Mouse (Mus musculus): ENCODE data around the gene Dido1. TPM values are rescaled to one million over a fixed set of nuclear protein-coding genes. Genes with fewer than 3 reads are reported as not detected.

Gene Dido1
- polyA plus RNA-seq (2015; fragmentation: Nextera tagmentation; extraction: Ambion mirVana): 29.0 and 30.1 TPM in 2 replicates

DNA sequence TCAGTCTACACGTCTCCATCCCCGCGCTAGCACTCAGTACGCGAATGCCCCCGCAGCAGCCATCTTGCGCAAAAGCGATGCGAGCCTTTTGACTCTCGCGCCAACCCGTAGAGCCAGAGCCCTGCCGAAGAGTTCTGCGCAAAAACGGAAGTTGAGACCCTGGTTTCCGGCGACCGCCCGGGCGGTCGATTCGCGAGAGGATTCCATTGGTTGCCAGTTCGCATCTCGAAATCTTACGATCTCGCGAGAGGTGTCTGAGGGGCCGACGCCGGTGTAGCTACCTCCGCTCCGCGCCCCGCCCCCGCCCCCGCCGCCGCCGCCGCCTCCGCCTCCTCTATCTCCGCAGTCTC lies at the start of gene Dido1, which contains the start of gene Gid8:
Gene Dido1, minus strand, starts transcription at position 77 of the 350 bp plus-strand sequence.
Gene Gid8, plus strand, starts transcription at position 195 of the 350 bp plus-strand sequence.
- Histone ChIP-seq H3K9ac (peak within 1 kb of the TSS; percentile 86), H3K4me2 (peak within 1 kb of the TSS; percentile 87), H3K27me3 (replicated peaks) (no peaks in the 10 kb centered on the region), H3K9me3 (no peaks in the 10 kb centered on the region), H3K4me1 (peaks cover 31% of the 10 kb centered on the region), H3K36me3 (replicated peaks) (peaks cover 12% of the 10 kb centered on the region; the same call in 1 of the 2 replicates), H3K27ac (peak within 1 kb of the TSS; percentile 83), H3K4me3 (peak within 1 kb of the TSS; percentile 74)
- peak; percentile 95 for ATAC-seq (replicated peaks)
- WGBS: under 1% methylated on average over 42 of the region's 43 CpGs

DNA sequence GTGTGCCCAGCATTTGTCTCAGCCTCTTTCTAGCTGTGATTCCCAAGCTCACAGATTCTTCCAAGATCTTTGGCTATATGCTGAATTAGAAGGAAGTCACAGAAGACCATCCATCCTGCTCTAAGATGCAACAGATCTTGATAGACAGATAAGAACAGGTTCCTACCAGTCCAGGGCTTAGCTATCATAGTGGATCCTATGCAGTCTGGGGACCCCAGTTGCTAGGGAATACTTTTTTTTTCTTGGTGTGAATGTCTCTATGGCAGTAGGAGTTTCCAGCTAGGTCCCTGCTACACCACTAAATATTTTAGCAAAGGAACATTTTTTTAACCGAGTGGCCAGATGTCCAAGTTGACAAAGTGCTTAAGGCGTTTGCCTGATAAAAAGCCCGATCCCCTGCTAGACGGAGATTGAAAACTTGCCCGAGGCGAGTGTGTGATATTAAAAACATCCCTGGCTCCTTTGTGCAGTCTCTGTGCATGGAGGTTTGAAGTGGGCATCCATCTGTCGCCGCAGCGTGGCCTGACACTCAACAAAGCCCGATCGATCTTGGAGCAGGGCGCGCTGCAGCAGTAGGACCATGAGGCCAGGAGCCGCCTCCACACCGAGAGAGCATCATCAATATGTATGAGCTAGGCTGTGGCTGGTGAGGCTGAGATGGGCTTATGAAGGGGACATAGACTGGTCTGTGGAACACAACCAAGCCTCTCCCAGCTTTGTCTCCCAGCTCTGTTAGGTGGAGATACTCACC lies 48.9 kb upstream of the Dido1 start:
- H3K4me3 ChIP-seq: no peak overlapping the region
- H3K36me3 ChIP-seq (replicated peaks): no peaks in the 10 kb centered on the region
- H3K9me3 ChIP-seq: no peaks in the 10 kb centered on the region
- H3K4me1 ChIP-seq: peaks cover 23% of the 10 kb centered on the region
- WGBS: 13% methylated on average over 15 of the region's 15 CpGs
- peak; percentile 65; the same call in 1 of the 2 replicates for ATAC-seq (replicated peaks)
- peak overlapping the region; percentile 14; the same call in 1 of the 2 replicates for H3K4me2 ChIP-seq
- H3K27me3 ChIP-seq (replicated peaks): no peaks in the 10 kb centered on the region
- H3K9ac ChIP-seq: no peak overlapping the region
- H3K27ac ChIP-seq: peak overlapping the region; percentile 14; the same call in 1 of the 2 replicates

- H3K27ac ChIP-seq: no peak overlapping the region
- H3K9me3 ChIP-seq: no peaks in the 10 kb centered on the region
- H3K4me2 ChIP-seq: no peak overlapping the region
- no peak for ATAC-seq (replicated peaks)
- H3K27me3 ChIP-seq (replicated peaks): no peaks in the 10 kb centered on the region
- H3K4me3 ChIP-seq: no peak overlapping the region
- WGBS: 11% methylated on average over 2 of the region's 2 CpGs
- H3K4me1 ChIP-seq: peaks cover 23% of the 10 kb centered on the region
- no peaks in the 10 kb centered on the region for H3K36me3 ChIP-seq (replicated peaks)
- H3K9ac ChIP-seq: no peak overlapping the region
Observed at GRCm38 (mm10) chr2:180756786-180757185, 47.0 kb upstream of the Dido1 start.

DNA sequence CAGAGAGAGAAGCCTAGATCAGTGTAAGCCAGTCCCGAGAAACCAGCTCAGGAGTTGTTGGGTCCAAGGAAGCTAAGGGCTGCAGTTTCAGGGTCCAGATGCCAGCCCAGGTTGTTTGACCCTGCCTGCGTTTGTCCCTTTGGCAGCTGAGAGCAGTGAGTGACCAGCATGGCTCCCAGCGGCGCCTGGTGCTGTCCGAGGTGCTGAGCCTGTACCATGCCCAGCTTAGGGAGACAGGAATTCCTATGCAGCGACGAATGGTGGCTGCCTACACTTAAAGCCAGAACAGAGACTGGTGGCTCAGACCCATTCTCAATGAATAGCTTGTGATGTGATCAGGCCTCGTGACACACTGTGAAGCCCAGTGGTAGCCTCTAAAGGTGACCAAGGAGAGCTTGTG lies 46.1 kb upstream of the Dido1 start:
- no peak overlapping the region for H3K9ac ChIP-seq
- 4% methylated on average over 8 of the region's 8 CpGs for WGBS
- no peak for ATAC-seq (replicated peaks)
- H3K9me3 ChIP-seq: no peaks in the 10 kb centered on the region
- no peak overlapping the region for H3K27ac ChIP-seq
- no peak overlapping the region for H3K4me2 ChIP-seq
- no peaks in the 10 kb centered on the region for H3K36me3 ChIP-seq (replicated peaks)
- H3K27me3 ChIP-seq (replicated peaks): no peaks in the 10 kb centered on the region
- H3K4me1 ChIP-seq: peaks cover 23% of the 10 kb centered on the region
- H3K4me3 ChIP-seq: no peak overlapping the region

DNA sequence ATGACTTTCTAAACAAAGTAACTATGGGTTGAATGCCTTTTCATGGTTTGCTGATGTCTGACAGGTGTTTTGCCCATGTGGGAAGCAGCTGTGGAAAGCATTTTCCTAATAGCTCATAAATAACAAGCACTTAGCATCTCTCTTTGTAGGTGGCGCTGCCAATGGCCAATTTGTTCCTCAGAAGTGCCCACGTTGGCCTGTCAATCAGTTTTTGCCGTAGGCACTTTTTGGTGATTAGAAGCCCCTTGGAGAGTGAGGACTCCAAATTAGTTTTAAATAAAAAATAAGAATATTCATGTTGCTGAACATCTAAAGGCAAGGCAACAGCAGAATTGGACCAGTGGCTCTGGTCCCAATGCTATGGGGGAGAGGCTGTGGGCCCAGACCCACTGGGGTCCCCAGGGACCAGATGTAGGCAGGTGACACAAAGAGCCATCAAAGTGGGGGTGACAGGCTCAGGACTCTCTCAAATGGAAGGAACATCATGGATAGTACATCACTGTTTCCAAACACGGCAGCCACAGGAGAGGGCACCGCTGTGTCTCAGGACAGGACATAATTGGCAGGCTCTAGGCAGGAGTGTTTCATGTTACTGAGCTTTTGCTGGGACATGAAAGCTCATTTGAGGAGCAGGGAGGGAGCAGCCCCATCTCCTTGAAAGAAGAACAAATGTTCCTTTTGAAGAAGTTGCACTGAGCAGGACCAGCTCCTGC lies 45.3 kb upstream of the Dido1 start:
- H3K9me3 ChIP-seq: no peaks in the 10 kb centered on the region
- peak; percentile 66; the same call in 1 of the 2 replicates for ATAC-seq (replicated peaks)

DNA sequence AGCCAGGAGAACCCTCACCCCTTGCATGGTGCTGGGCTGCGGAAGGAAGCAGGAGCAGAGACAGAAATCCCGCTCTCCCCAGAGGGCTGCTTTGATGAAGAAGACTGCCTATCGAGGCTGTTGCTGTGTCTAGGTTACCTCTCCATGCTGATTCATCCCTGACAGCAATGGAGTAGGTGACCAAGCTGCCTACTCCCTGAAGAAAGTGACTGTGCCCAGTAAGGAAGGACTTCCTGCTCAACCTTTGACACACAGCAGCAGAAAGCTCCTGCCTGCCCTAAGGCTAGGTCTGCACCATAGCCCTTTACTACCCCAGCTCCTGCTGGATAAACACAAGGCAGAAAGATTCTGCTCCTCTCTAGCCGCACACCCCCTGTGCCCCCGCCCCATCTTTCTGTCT lies 39.1 kb upstream of the Dido1 start:
- WGBS: 55% methylated on average over 5 of the region's 5 CpGs
- H3K9ac ChIP-seq: no peak overlapping the region
- no peak overlapping the region for H3K4me3 ChIP-seq
- ATAC-seq (replicated peaks): no peak
- H3K4me1 ChIP-seq: peaks cover 11% of the 10 kb centered on the region; the same call in 1 of the 2 replicates
- H3K27ac ChIP-seq: no peak overlapping the region
- H3K27me3 ChIP-seq (replicated peaks): no peaks in the 10 kb centered on the region
- H3K4me2 ChIP-seq: no peak overlapping the region
- no peaks in the 10 kb centered on the region for H3K9me3 ChIP-seq
- no peaks in the 10 kb centered on the region for H3K36me3 ChIP-seq (replicated peaks)

More for the DNA sequence above, 45.3 kb upstream of the Dido1 start:
- Histone ChIP-seq H3K9ac (no peak overlapping the region), H3K4me2 (no peak overlapping the region), H3K4me3 (no peak overlapping the region), H3K4me1 (peaks cover 23% of the 10 kb centered on the region), H3K36me3 (replicated peaks) (no peaks in the 10 kb centered on the region), H3K27me3 (replicated peaks) (no peaks in the 10 kb centered on the region), H3K27ac (no peak overlapping the region)
- WGBS: 50% methylated on average over 5 of the region's 5 CpGs

- ATAC-seq (replicated peaks): no peak
- WGBS: 25% methylated on average over 5 of the region's 5 CpGs
Observed at GRCm38 (mm10) chr2:180746569-180747192, 36.9 kb upstream of the Dido1 start.

DNA sequence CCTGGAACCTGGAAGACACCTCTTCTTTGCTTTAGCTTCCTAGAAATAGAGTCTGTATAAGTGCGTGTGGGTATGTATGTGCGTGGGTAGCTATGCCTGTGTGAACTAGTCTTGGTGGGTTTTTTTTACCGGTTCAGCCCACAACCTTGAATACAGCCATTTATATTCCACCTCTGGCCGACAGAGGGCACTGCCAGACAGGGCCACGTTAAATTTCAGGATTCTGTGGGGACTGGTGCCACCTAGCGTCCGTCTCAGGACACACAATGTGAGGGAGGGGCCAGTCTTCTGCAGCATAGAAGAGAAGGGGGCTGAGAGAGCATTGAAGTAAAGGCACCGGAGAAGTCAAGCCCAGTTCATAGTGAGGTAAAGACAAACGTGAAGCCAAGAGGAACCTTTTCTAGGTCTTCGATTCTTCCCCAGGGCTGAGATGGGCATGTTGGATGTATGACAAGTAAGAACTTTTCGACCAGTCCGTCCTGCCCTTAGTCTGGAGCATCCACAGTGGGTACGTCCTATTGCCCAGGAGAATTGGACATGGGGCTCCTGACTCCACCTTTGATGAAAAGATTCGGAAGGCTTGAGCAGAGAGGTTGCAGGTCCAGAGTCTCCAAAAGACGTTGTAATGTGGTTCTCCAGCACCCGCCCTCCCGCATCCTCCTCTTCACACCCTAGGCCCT lies 35.6 kb upstream of the Dido1 start:
- Histone ChIP-seq H3K27me3 (replicated peaks) (no peaks in the 10 kb centered on the region), H3K4me2 (no peak overlapping the region), H3K36me3 (replicated peaks) (no peaks in the 10 kb centered on the region), H3K4me1 (peaks cover 11% of the 10 kb centered on the region; the same call in 1 of the 2 replicates), H3K4me3 (no peak overlapping the region), H3K9ac (no peak overlapping the region), H3K27ac (no peak overlapping the region), H3K9me3 (no peaks in the 10 kb centered on the region)
- WGBS: 36% methylated on average over 17 of the region's 17 CpGs
- ATAC-seq (replicated peaks): peak; percentile 80

More at GRCm38 (mm10) chr2:180746569-180747192, 36.9 kb upstream of the Dido1 start:
- H3K4me3 ChIP-seq: no peak overlapping the region
- H3K4me2 ChIP-seq: no peak overlapping the region
- H3K27me3 ChIP-seq (replicated peaks): no peaks in the 10 kb centered on the region
- no peak overlapping the region for H3K9ac ChIP-seq
- no peaks in the 10 kb centered on the region for H3K9me3 ChIP-seq
- no peaks in the 10 kb centered on the region for H3K36me3 ChIP-seq (replicated peaks)
- H3K27ac ChIP-seq: no peak overlapping the region
- H3K4me1 ChIP-seq: peaks cover 11% of the 10 kb centered on the region; the same call in 1 of the 2 replicates

- no peaks in the 10 kb centered on the region for H3K36me3 ChIP-seq (replicated peaks)
- H3K27ac ChIP-seq: no peak overlapping the region
- H3K27me3 ChIP-seq (replicated peaks): 0 out of 2 replicates have a peak, but pooled peaks cover 3% of the 10 kb centered on the region
- peaks cover 5% of the 10 kb centered on the region; the same call in 1 of the 2 replicates for H3K4me1 ChIP-seq
- H3K4me3 ChIP-seq: no peak overlapping the region
- H3K4me2 ChIP-seq: no peak overlapping the region
- WGBS: 94% methylated on average over 2 of the region's 2 CpGs
- H3K9me3 ChIP-seq: no peaks in the 10 kb centered on the region
- ATAC-seq (replicated peaks): no peak
- no peak overlapping the region for H3K9ac ChIP-seq
Observed at GRCm38 (mm10) chr2:180743321-180743720, 33.5 kb upstream of the Dido1 start.

DNA sequence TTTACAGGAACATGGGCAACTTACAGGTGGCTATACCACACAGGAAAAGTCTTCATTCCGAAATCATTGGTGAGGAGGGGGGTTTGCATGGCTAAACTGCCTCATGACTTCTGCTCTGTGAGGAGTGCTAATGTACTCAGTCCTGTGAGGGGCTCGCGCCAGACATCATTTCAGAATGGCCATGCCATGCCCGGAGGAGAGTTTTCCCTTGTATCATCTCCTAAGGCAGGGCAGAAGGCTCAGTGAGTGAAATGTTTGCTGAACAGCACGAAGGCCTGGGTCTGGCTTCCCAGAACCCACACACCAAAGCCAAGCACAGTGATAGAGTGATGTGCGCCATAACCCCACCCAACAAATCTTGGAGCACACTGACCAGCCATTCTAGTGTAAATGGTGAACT lies 33.0 kb upstream of the Dido1 start:
- Histone ChIP-seq H3K27ac (no peak overlapping the region), H3K9me3 (no peaks in the 10 kb centered on the region), H3K4me3 (no peak overlapping the region), H3K9ac (no peak overlapping the region), H3K4me2 (no peak overlapping the region), H3K4me1 (peaks cover 5% of the 10 kb centered on the region; the same call in 1 of the 2 replicates), H3K27me3 (replicated peaks) (0 out of 2 replicates have a peak, but pooled peaks cover 3% of the 10 kb centered on the region), H3K36me3 (replicated peaks) (no peaks in the 10 kb centered on the region)
- no peak for ATAC-seq (replicated peaks)
- 86% methylated on average over 6 of the region's 6 CpGs for WGBS

DNA sequence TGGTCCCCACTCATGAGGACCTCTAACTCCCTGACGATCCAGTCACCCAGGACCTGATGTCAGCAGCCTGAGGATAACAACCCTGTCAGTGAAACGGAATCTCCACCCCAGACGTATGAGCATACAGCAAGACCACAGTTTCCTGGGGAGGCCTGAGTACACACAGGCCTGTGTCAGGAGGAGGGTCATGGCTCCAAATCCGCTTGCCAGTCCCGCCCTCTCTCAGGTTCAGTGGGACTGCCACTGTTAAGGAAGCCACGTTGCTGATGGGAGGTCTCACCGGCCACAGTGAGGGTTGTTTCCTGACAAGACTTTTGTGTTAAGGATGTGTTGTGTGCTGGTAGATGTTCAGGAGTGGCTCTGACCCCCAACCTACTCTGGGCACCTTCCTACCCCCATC lies 31.6 kb upstream of the Dido1 start:
- H3K4me1 ChIP-seq: 0 out of 2 replicates have a peak, but pooled peaks cover 5% of the 10 kb centered on the region
- H3K27me3 ChIP-seq (replicated peaks): 0 out of 2 replicates have a peak, but pooled peaks cover 3% of the 10 kb centered on the region
- H3K4me2 ChIP-seq: no peak overlapping the region
- H3K27ac ChIP-seq: no peak overlapping the region
- no peak for ATAC-seq (replicated peaks)
- H3K4me3 ChIP-seq: no peak overlapping the region
- no peaks in the 10 kb centered on the region for H3K36me3 ChIP-seq (replicated peaks)
- H3K9ac ChIP-seq: no peak overlapping the region
- WGBS: 81% methylated on average over 7 of the region's 7 CpGs
- no peaks in the 10 kb centered on the region for H3K9me3 ChIP-seq
